Mouse (Mus musculus) forebrain, postnatal 0 days (tissue): Measurements from ENCODE around the gene Zbtb32. TPM values are rescaled to one million over a fixed set of nuclear protein-coding genes. Genes with fewer than 3 reads are reported as not detected.

Experiments used
- ATAC-seq: fragments of 200-750 bp; cut with Nextera tagmentation; 2 replicates; pipeline ENCODE4 v1.8.0; 2017; ENCODE audit warnings: mild to moderate bottlenecking, moderate library complexity
- DNase-seq: peaks from one replicate; pipeline ENCODE4 v3.0.0-alpha.2; 2015
- H3K27ac ChIP-seq: fragments of 300-500 bp; sonication (generic); 2 replicates; pipeline ENCODE4 v1.5.1; 2014; ENCODE audit warnings: low read depth, mild to moderate bottlenecking, antibody characterized with exemption, low read length, moderate library complexity, mixed read lengths
- H3K27me3 ChIP-seq: fragments of 300-500 bp; sonication (generic); 2 replicates; pipeline ENCODE4 v1.6.1; 2014; ENCODE audit warnings: mild to moderate bottlenecking, low read length, mixed read lengths; ENCODE audit not compliant: insufficient read depth
- H3K36me3 ChIP-seq: fragments of 300-500 bp; sonication (generic); 2 replicates; pipeline ENCODE4 v1.6.1; 2014; ENCODE audit warnings: mild to moderate bottlenecking, moderate library complexity; ENCODE audit not compliant: insufficient read depth
- H3K4me1 ChIP-seq: fragments of 300-500 bp; sonication (generic); 2 replicates; pipeline ENCODE4 v1.6.1; 2014; ENCODE audit warnings: antibody characterized with exemption; ENCODE audit not compliant: insufficient read depth
- H3K4me2 ChIP-seq: fragments of 300-500 bp; sonication (generic); 2 replicates; pipeline ENCODE4 v1.6.1; 2014; ENCODE audit warnings: low read depth, mild to moderate bottlenecking, moderate library complexity
- H3K4me3 ChIP-seq: fragments of 300-500 bp; sonication (generic); 2 replicates; pipeline ENCODE4 v1.5.1; 2014; ENCODE audit warnings: low read depth, low read length, mixed read lengths
- H3K9ac ChIP-seq: fragments of 300-500 bp; sonication (generic); 2 replicates; pipeline ENCODE4 v1.6.1; 2014; ENCODE audit warnings: mild to moderate bottlenecking
- H3K9me3 ChIP-seq: fragments of 300-500 bp; sonication (generic); 2 replicates; pipeline ENCODE4 v1.6.1; 2016; ENCODE audit warnings: low read length
- CTCF ChIP-seq: sonication (generic); IDR thresholded peaks from 2 replicates; pipeline ENCODE4 v1.5.1; 2016; ENCODE audit warnings: antibody characterized with exemption, control low read depth, low read depth
- WGBS: fragments of 180-500 bp; shearing (Covaris S2); extraction: QIAGEN DNeasy Blood & Tissue Kit; methylation state at CpG from one replicate; pipeline ENCODE4 v1.1.7; 2014; 5-methylcytosine and 5-hydroxymethylcytosine counted together
- polyA plus RNA-seq: library from polyadenylated mRNA; unstranded; fragments of >200 nt; fragmentation: Nextera tagmentation; extraction: Ambion mirVana; gene quantifications from 2 replicates; pipeline ENCODE4 v1.2.1, GENCODE M21; 2015
- total RNA-seq: library from RNA; depleted of rRNA; stranded (reverse); fragments of >200 nt; gene quantifications from 2 replicates; pipeline ENCODE4 v1.2.3, GENCODE M21; 2014

Zbtb32 gene
- total and polyA plus RNA-seq, 2 experiments from 2014 or later: 0.17 TPM; not detected in 1

- no peak for TF ChIP-seq CTCF
- Histone ChIP-seq H3K36me3 (no peaks in the 10 kb centered on the region), H3K27ac (no peak overlapping the region), H3K9me3 (no peaks in the 10 kb centered on the region), H3K9ac (no peak overlapping the region), H3K4me3 (no peak overlapping the region), H3K27me3 (no peaks in the 10 kb centered on the region), H3K4me2 (peak overlapping the region; percentile 38; the same call in 1 of the 2 replicates), H3K4me1 (peaks cover 8% of the 10 kb centered on the region; the same call in 1 of the 2 replicates)
- WGBS: 65% methylated on average over 7 of the region's 7 CpGs
- ATAC-seq: no peak; the same call in 1 of the 2 replicates
- no peak for DNase-seq
These were observed 1.9 kb upstream of the Zbtb32 start for GRCm38 (mm10) chr7:30600651-30601050.

GRCm38 (mm10) chr7:30599933-30600353, 1.2 kb upstream of the Zbtb32 start:
- H3K27ac ChIP-seq: no peak overlapping the region
- WGBS: 3% methylated on average over 16 of the region's 16 CpGs

GRCm38 (mm10) chr7:30596811-30597210, 1.9 kb downstream of the Zbtb32 start:
- no peak for DNase-seq
- Histone ChIP-seq H3K27me3 (no peaks in the 10 kb centered on the region), H3K4me2 (no peak overlapping the region), H3K36me3 (no peaks in the 10 kb centered on the region), H3K27ac (no peak overlapping the region), H3K9me3 (no peaks in the 10 kb centered on the region), H3K4me1 (peaks cover 8% of the 10 kb centered on the region; the same call in 1 of the 2 replicates), H3K9ac (no peak overlapping the region), H3K4me3 (no peak overlapping the region)
- no peak for ATAC-seq
- 41% methylated on average over 5 of the region's 5 CpGs for WGBS
- no peak for TF ChIP-seq CTCF

More at GRCm38 (mm10) chr7:30599933-30600353, 1.2 kb upstream of the Zbtb32 start:
- 0 out of 2 replicates have a peak overlapping the region, but pooled peaks have one; percentile 11 for H3K4me3 ChIP-seq
- no peak overlapping the region for H3K9ac ChIP-seq
- H3K4me1 ChIP-seq: peaks cover 8% of the 10 kb centered on the region; the same call in 1 of the 2 replicates
- no peaks in the 10 kb centered on the region for H3K9me3 ChIP-seq
- ATAC-seq (peak; percentile 99), DNase-seq (peak; percentile 95)
- peak overlapping the region; percentile 38 for H3K4me2 ChIP-seq
- TF ChIP-seq CTCF: no peak
- H3K27me3 ChIP-seq: no peaks in the 10 kb centered on the region
- H3K36me3 ChIP-seq: no peaks in the 10 kb centered on the region

DNA sequence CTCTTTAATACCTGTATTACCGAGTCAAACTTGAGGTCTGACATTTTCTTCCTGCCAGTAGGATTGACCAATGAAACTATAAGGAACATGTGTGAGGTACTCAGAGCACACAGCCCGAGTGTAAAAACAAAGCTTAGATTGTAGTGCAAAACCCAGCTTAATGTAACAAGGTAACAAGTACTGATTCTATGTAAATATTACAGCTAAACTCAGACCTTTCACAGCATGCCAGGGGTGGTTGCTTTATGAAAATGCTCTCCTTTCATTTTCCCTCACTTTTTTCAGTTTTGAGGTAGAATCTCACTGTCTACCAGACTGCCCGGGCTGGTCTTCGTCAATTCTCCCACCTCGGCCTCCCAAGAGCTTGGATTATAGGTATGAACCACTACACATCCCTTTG, 2.6 kb downstream of the Zbtb32 start:
- H3K27me3 ChIP-seq: no peaks in the 10 kb centered on the region
- no peak for ATAC-seq
- WGBS: 81% methylated on average over 5 of the region's 5 CpGs
- H3K9me3 ChIP-seq: no peaks in the 10 kb centered on the region
- no peaks in the 10 kb centered on the region for H3K36me3 ChIP-seq
- TF ChIP-seq CTCF: no peak
- no peak overlapping the region for H3K4me2 ChIP-seq
- DNase-seq: no peak
- H3K27ac ChIP-seq: no peak overlapping the region
- H3K4me1 ChIP-seq: peaks cover 8% of the 10 kb centered on the region; the same call in 1 of the 2 replicates
- no peak overlapping the region for H3K4me3 ChIP-seq
- H3K9ac ChIP-seq: no peak overlapping the region

DNA sequence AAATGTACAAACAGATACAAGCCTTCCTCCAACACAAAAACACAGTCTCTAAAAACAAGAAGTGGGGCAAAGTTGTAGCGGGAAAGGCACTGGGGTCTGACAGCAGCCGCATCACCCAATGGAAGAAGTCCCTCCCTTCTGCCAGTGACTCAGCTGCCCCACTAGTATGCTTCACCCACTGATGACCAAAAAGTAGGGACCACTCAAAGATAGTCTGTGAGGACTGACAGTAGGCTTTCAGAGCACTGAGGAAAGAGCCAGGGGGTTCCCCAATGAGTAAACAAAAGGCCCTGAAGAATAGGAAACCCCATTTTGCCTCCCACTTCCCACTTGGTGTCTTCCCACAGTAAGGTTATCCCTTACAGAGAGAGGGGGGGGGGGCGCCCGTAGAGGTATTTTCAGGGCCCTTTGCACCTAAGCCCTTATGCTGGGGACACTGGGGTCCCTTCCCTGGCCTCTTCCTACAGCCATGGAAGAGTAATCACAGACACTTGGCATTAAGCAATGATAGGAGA, 4.1 kb downstream of the Zbtb32 start:
- Histone ChIP-seq H3K27ac (no peak overlapping the region), H3K4me3 (no peak overlapping the region), H3K4me2 (no peak overlapping the region), H3K9ac (no peak overlapping the region), H3K9me3 (no peaks in the 10 kb centered on the region), H3K4me1 (peaks cover 1% of the 10 kb centered on the region; the same call in 1 of the 2 replicates), H3K36me3 (no peaks in the 10 kb centered on the region), H3K27me3 (no peaks in the 10 kb centered on the region)
- no peak for TF ChIP-seq CTCF
- DNase-seq (no peak), ATAC-seq (no peak)
- WGBS: 71% methylated on average over 4 of the region's 4 CpGs

GRCm38 (mm10) chr7:30593579-30594509, 4.9 kb downstream of the Zbtb32 start:
- H3K27ac ChIP-seq: no peak overlapping the region
- H3K4me2 ChIP-seq: no peak overlapping the region
- DNase-seq (no peak), ATAC-seq (no peak)
- no peaks in the 10 kb centered on the region for H3K36me3 ChIP-seq
- no peaks in the 10 kb centered on the region for H3K9me3 ChIP-seq
- no peaks in the 10 kb centered on the region for H3K4me1 ChIP-seq
- H3K27me3 ChIP-seq: no peaks in the 10 kb centered on the region
- no peak for TF ChIP-seq CTCF
- H3K9ac ChIP-seq: no peak overlapping the region
- no peak overlapping the region for H3K4me3 ChIP-seq
- WGBS: 70% methylated on average over 10 of the region's 10 CpGs
